Mouse (Mus musculus): ENCODE measurements around the gene Cdh4. TPM values are rescaled to one million over a fixed set of nuclear protein-coding genes. Genes with fewer than 3 reads are reported as not detected.
A peak's percentile ranks its signal among the peaks of the same experiment; 100 is the strongest.

The Cdh4 gene
- polyA plus RNA-seq, 1 experiment from 2014 or later, result 50.0 TPM

- Histone ChIP-seq H3K9me3 (no peaks in the 10 kb centered on the region), H3K27me3 (no peaks in the 10 kb centered on the region), H3K4me2 (no peak overlapping the region), H3K36me3 (no peaks in the 10 kb centered on the region), H3K4me3 (no peak overlapping the region), H3K9ac (no peak overlapping the region), H3K4me1 (replicated peaks) (no peaks in the 10 kb centered on the region), H3K27ac (replicated peaks) (no peak overlapping the region)
- 66% methylated on average over 3 of the region's 3 CpGs for WGBS
- no peak for ATAC-seq (ENCODE audit: low FRiP score, low read depth)
These were observed 421.0 kb downstream of the Cdh4 start for GRCm38 (mm10) chr2:179863266-179863665.

GRCm38 (mm10) chr2:179865097-179865496, 422.9 kb downstream of the Cdh4 start:
- 67% methylated on average over 5 of the region's 5 CpGs for WGBS
- H3K27me3 ChIP-seq, result no peaks in the 10 kb centered on the region
- no peak overlapping the region for H3K27ac ChIP-seq (replicated peaks)

GRCm38 (mm10) chr2:179867669-179868068, 425.4 kb downstream of the Cdh4 start:
- Histone ChIP-seq H3K36me3 (no peaks in the 10 kb centered on the region), H3K27me3 (no peaks in the 10 kb centered on the region), H3K4me1 (replicated peaks) (peaks cover 18% of the 10 kb centered on the region), H3K4me2 (no peak overlapping the region), H3K9ac (no peak overlapping the region), H3K9me3 (no peaks in the 10 kb centered on the region), H3K4me3 (no peak overlapping the region), H3K27ac (replicated peaks) (no peak overlapping the region)
- 70% methylated on average over 3 of the region's 3 CpGs for WGBS
- ATAC-seq (ENCODE audit: low FRiP score, low read depth), result no peak

More at GRCm38 (mm10) chr2:179865097-179865496, 422.9 kb downstream of the Cdh4 start:
- no peak overlapping the region for H3K9ac ChIP-seq
- no peak overlapping the region for H3K4me2 ChIP-seq
- no peaks in the 10 kb centered on the region for H3K9me3 ChIP-seq
- no peak overlapping the region for H3K4me3 ChIP-seq
- H3K36me3 ChIP-seq, result no peaks in the 10 kb centered on the region
- H3K4me1 ChIP-seq (replicated peaks), result peaks cover 11% of the 10 kb centered on the region
- no peak for ATAC-seq (ENCODE audit: low FRiP score, low read depth)

GRCm38 (mm10) chr2:179869871-179870270, 427.6 kb downstream of the Cdh4 start:
- Histone ChIP-seq H3K27ac (replicated peaks) (peak overlapping the region; percentile 43), H3K4me2 (no peak overlapping the region), H3K4me1 (replicated peaks) (peaks cover 18% of the 10 kb centered on the region), H3K27me3 (no peaks in the 10 kb centered on the region), H3K36me3 (no peaks in the 10 kb centered on the region), H3K4me3 (no peak overlapping the region), H3K9ac (no peak overlapping the region), H3K9me3 (no peaks in the 10 kb centered on the region)
- WGBS, result 11% methylated on average over 2 of the region's 2 CpGs
- peak; percentile 65 for ATAC-seq (ENCODE audit: low FRiP score, low read depth)

GRCm38 (mm10) chr2:179872724-179873123, 430.5 kb downstream of the Cdh4 start:
- ATAC-seq (ENCODE audit: low FRiP score, low read depth), result peak; percentile 31; the same call in 1 of the 2 replicates
- Histone ChIP-seq H3K4me3 (no peak overlapping the region), H3K36me3 (no peaks in the 10 kb centered on the region), H3K27me3 (no peaks in the 10 kb centered on the region), H3K4me2 (no peak overlapping the region), H3K9ac (no peak overlapping the region), H3K9me3 (no peaks in the 10 kb centered on the region), H3K4me1 (replicated peaks) (peaks cover 18% of the 10 kb centered on the region), H3K27ac (replicated peaks) (no peak overlapping the region)
- WGBS, result 66% methylated on average over 5 of the region's 5 CpGs

- Histone ChIP-seq H3K4me1 (replicated peaks) (peaks cover 18% of the 10 kb centered on the region), H3K9ac (no peak overlapping the region), H3K9me3 (no peaks in the 10 kb centered on the region), H3K27ac (replicated peaks) (no peak overlapping the region), H3K36me3 (no peaks in the 10 kb centered on the region), H3K4me2 (no peak overlapping the region), H3K4me3 (no peak overlapping the region), H3K27me3 (no peaks in the 10 kb centered on the region)
- no peak for ATAC-seq (ENCODE audit: low FRiP score, low read depth)
- WGBS, result 42% methylated on average over 5 of the region's 5 CpGs
These were observed 431.1 kb downstream of the Cdh4 start for GRCm38 (mm10) chr2:179873315-179873714.

- Histone ChIP-seq H3K27me3 (no peaks in the 10 kb centered on the region), H3K4me1 (replicated peaks) (peaks cover 6% of the 10 kb centered on the region), H3K36me3 (no peaks in the 10 kb centered on the region), H3K9ac (no peak overlapping the region), H3K27ac (replicated peaks) (no peak overlapping the region), H3K9me3 (no peaks in the 10 kb centered on the region), H3K4me3 (no peak overlapping the region), H3K4me2 (no peak overlapping the region)
- ATAC-seq (ENCODE audit: low FRiP score, low read depth), result peak; percentile 59
- 3% methylated on average over 3 of the region's 3 CpGs for WGBS
These were observed 432.9 kb downstream of the Cdh4 start for GRCm38 (mm10) chr2:179875147-179875546.

- Histone ChIP-seq H3K4me1 (replicated peaks) (no peaks in the 10 kb centered on the region; the same call in 1 of the 2 replicates), H3K36me3 (no peaks in the 10 kb centered on the region), H3K9ac (no peak overlapping the region), H3K4me2 (no peak overlapping the region), H3K4me3 (no peak overlapping the region), H3K9me3 (no peaks in the 10 kb centered on the region), H3K27ac (replicated peaks) (no peak overlapping the region), H3K27me3 (no peaks in the 10 kb centered on the region)
- WGBS, result 59% methylated on average over 9 of the region's 9 CpGs
- no peak for ATAC-seq (ENCODE audit: low FRiP score, low read depth)
These were observed 435.5 kb downstream of the Cdh4 start for GRCm38 (mm10) chr2:179877551-179878215.

- H3K36me3 ChIP-seq, result peaks cover 2% of the 10 kb centered on the region; the same call in 1 of the 2 replicates
- H3K4me2 ChIP-seq, result no peak overlapping the region
- H3K9ac ChIP-seq, result no peak overlapping the region
- 45% methylated on average over 7 of the region's 7 CpGs for WGBS
- H3K4me1 ChIP-seq (replicated peaks), result no peaks in the 10 kb centered on the region
- no peaks in the 10 kb centered on the region for H3K27me3 ChIP-seq
- no peak overlapping the region for H3K27ac ChIP-seq (replicated peaks)
- H3K9me3 ChIP-seq, result no peaks in the 10 kb centered on the region
- H3K4me3 ChIP-seq, result no peak overlapping the region
- ATAC-seq (ENCODE audit: low FRiP score, low read depth), result no peak
These were observed 442.3 kb downstream of the Cdh4 start for GRCm38 (mm10) chr2:179884561-179884960.

GRCm38 (mm10) chr2:179891048-179891447, 448.8 kb downstream of the Cdh4 start:
- H3K27ac ChIP-seq (replicated peaks), result no peak overlapping the region
- H3K9ac ChIP-seq, result no peak overlapping the region
- H3K4me3 ChIP-seq, result no peak overlapping the region
- no peaks in the 10 kb centered on the region for H3K27me3 ChIP-seq
- H3K4me2 ChIP-seq, result no peak overlapping the region
- no peaks in the 10 kb centered on the region for H3K9me3 ChIP-seq
- ATAC-seq (ENCODE audit: low FRiP score, low read depth), result no peak
- peaks cover 6% of the 10 kb centered on the region; the same call in 1 of the 2 replicates for H3K36me3 ChIP-seq
- 86% methylated on average over 3 of the region's 3 CpGs for WGBS
- no peaks in the 10 kb centered on the region for H3K4me1 ChIP-seq (replicated peaks)

- ATAC-seq (ENCODE audit: low FRiP score, low read depth), result no peak
- Histone ChIP-seq H3K9me3 (no peaks in the 10 kb centered on the region), H3K4me1 (replicated peaks) (no peaks in the 10 kb centered on the region), H3K27ac (replicated peaks) (no peak overlapping the region), H3K4me3 (no peak overlapping the region), H3K9ac (no peak overlapping the region), H3K27me3 (no peaks in the 10 kb centered on the region), H3K36me3 (0 out of 2 replicates have a peak, but pooled peaks cover 3% of the 10 kb centered on the region), H3K4me2 (no peak overlapping the region)
- WGBS, result 89% methylated on average over 2 of the region's 2 CpGs
These were observed 454.7 kb downstream of the Cdh4 start for GRCm38 (mm10) chr2:179896949-179897348.

- Histone ChIP-seq H3K9ac (no peak overlapping the region), H3K27ac (replicated peaks) (no peak overlapping the region), H3K4me2 (no peak overlapping the region), H3K4me1 (replicated peaks) (no peaks in the 10 kb centered on the region), H3K9me3 (no peaks in the 10 kb centered on the region), H3K36me3 (peaks cover 19% of the 10 kb centered on the region), H3K27me3 (no peaks in the 10 kb centered on the region), H3K4me3 (no peak overlapping the region)
- WGBS, result 31% methylated on average over 12 of the region's 12 CpGs
- no peak for ATAC-seq (ENCODE audit: low FRiP score, low read depth)
These were observed 470.7 kb downstream of the Cdh4 start for GRCm38 (mm10) chr2:179912911-179913310.

- no peak overlapping the region for H3K4me2 ChIP-seq
- H3K27ac ChIP-seq (replicated peaks), result no peak overlapping the region
- no peaks in the 10 kb centered on the region for H3K9me3 ChIP-seq
- no peak overlapping the region for H3K9ac ChIP-seq
- ATAC-seq (ENCODE audit: low FRiP score, low read depth), result no peak
- H3K36me3 ChIP-seq, result peaks cover 19% of the 10 kb centered on the region
- no peaks in the 10 kb centered on the region for H3K27me3 ChIP-seq
- no peaks in the 10 kb centered on the region for H3K4me1 ChIP-seq (replicated peaks)
- no peak overlapping the region for H3K4me3 ChIP-seq
- 28% methylated on average over 15 of the region's 15 CpGs for WGBS
These were observed 471.1 kb downstream of the Cdh4 start for GRCm38 (mm10) chr2:179913349-179913748.

All from hindbrain, embryonic 15.5 days (tissue).